Mouse (Mus musculus) inflammation-experienced regulatory T-cells, adult 6 months (primary cell): ENCODE measurements around the gene Daam1. TPM values are rescaled to one million over a fixed set of nuclear protein-coding genes. Genes with fewer than 3 reads are reported as not detected.

Experiments
- ATAC-seq: one replicate; pipeline ENCODE4 v1.8.0; 2017
- polyA plus RNA-seq, 3 experiments: library from polyadenylated mRNA; unstranded; fragments of 100-300 nt; shearing (Covaris generic); gene quantifications; one replicate each; pipeline ENCODE4 v1.2.1; 2017

The Daam1 gene
- polyA plus RNA-seq, 3 experiments from 2014 or later = 1.4 to 3.0 (median 1.6) TPM

GRCm38 (mm10) chr12:71972619-71973266 lies 141.9 kb downstream of the Daam1 start:
- ATAC-seq = no peak

- ATAC-seq = no peak
These were observed 142.7 kb downstream of the Daam1 start for GRCm38 (mm10) chr12:71973577-71973976.

GRCm38 (mm10) chr12:71975626-71976025 lies 144.7 kb downstream of the Daam1 start:
- ATAC-seq = no peak

GRCm38 (mm10) chr12:71976361-71976960 lies 145.6 kb downstream of the Daam1 start:
- ATAC-seq = no peak

- no peak for ATAC-seq
These were observed 146.5 kb downstream of the Daam1 start for GRCm38 (mm10) chr12:71977364-71977763.

- no peak for ATAC-seq
These were observed 147.9 kb downstream of the Daam1 start for GRCm38 (mm10) chr12:71978513-71979352.

- ATAC-seq = no peak
These were observed 149.3 kb downstream of the Daam1 start for GRCm38 (mm10) chr12:71980166-71980565.

- ATAC-seq = no peak
These were observed 149.9 kb downstream of the Daam1 start for GRCm38 (mm10) chr12:71980746-71981145.

- ATAC-seq = no peak
These were observed 150.4 kb downstream of the Daam1 start for GRCm38 (mm10) chr12:71981250-71981649.

GRCm38 (mm10) chr12:71981791-71982190 lies 150.9 kb downstream of the Daam1 start:
- no peak for ATAC-seq

- no peak for ATAC-seq
These were observed 152.3 kb downstream of the Daam1 start for GRCm38 (mm10) chr12:71983102-71983715.

- no peak for ATAC-seq
These were observed 156.3 kb downstream of the Daam1 start for GRCm38 (mm10) chr12:71987161-71987560.

GRCm38 (mm10) chr12:71987885-71988284 lies 157.0 kb downstream of the Daam1 start:
- no peak for ATAC-seq

GRCm38 (mm10) chr12:71989596-71989995 lies 158.7 kb downstream of the Daam1 start:
- ATAC-seq = no peak

GRCm38 (mm10) chr12:71992599-71993210 lies 161.8 kb downstream of the Daam1 start:
- no peak for ATAC-seq

- ATAC-seq = no peak
These were observed 165.0 kb downstream of the Daam1 start for GRCm38 (mm10) chr12:71995831-71996230.

GRCm38 (mm10) chr12:71996920-71997319 lies 166.0 kb downstream of the Daam1 start:
- ATAC-seq = no peak

GRCm38 (mm10) chr12:71997364-71997763 lies 166.5 kb downstream of the Daam1 start:
- no peak for ATAC-seq

- no peak for ATAC-seq
These were observed 167.8 kb downstream of the Daam1 start for GRCm38 (mm10) chr12:71998653-71999052.

- no peak for ATAC-seq
These were observed 168.8 kb downstream of the Daam1 start for GRCm38 (mm10) chr12:71999671-72000070.

- ATAC-seq = no peak
These were observed 170.9 kb downstream of the Daam1 start for GRCm38 (mm10) chr12:72001811-72002210.

GRCm38 (mm10) chr12:72005307-72005706 lies 174.4 kb downstream of the Daam1 start:
- ATAC-seq = no peak

GRCm38 (mm10) chr12:72007656-72008055 lies 176.8 kb downstream of the Daam1 start:
- ATAC-seq = no peak
